Mouse (Mus musculus) natural killer cell, adult 2 months (primary cell): ENCODE results near the gene Stim1.

Experiments
- DNase-seq, 2 experiments: peaks; one replicate each; pipeline ENCODE4 v3.0.0; 2022; ENCODE audit warnings: low spot score in 2 of 2

Stim1 gene

DNA sequence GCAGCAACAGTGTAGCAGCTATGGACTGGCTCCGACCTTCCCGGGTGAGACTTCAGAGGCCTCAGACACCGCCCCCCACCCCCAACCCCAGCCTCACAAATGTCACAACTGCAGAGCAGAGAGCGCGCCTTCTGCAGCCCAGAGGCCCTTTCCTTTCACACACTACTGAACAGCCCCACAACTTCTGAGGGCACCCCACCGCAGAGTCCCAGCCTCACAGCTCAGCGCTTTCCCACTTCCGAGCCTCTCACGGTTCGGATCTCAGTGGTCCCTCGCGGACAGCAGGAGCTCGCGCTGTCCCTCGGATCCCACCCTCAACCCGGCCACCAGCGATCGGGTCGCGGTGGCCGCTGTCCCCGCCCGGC, 18.1 kb upstream of the Stim1 start:
- DNase-seq = peak in 1 of 2 experiments; percentile 68

DNA sequence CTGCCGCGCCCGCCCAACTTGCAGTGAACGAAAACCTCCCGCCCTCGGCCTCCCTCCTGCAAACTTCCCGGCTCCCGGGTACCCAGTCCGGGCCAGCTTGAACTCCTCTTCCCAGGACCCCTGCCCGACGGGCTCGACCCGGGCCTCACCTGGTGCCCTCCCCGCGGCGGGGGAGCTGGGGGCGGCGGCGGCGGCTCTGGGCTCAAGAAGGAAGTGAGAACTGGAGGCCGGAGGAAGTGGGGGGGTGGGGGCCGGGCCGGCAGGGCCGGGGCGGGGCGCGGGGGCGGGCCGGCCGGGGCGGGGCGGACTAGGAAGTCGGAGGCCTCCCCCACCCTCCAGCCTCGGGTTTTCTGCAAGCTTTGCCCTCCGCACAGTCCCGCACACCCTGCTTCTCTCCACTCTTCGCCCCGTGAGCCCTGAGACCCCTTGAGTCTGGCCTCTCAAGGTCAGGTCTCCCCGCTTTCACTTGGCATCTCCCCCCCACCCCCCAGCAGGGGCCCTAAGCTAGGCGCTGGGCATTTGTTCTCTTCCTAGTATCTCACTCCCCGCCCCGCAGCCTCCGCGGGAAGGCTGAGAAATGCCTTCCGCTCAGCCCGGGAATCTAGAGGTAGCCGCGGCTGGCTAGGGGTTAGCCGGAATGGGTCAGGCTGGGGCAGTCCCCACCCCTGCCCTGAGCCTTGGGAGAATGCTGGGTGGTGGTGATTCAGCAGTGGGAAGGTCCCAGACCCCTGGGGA, 17.5 kb upstream of the Stim1 start:
- peak; percentile 68 to 74 for DNase-seq

- peak; percentile 93 to 94 for DNase-seq
These were observed 16.9 kb upstream of the Stim1 start for GRCm38 (mm10) chr7:102250631-102251214.

- no peak for DNase-seq
These were observed 14.0 kb upstream of the Stim1 start for GRCm38 (mm10) chr7:102253631-102254030.

- no peak for DNase-seq
These were observed 11.7 kb upstream of the Stim1 start, which contains the start of gene Rhog for GRCm38 (mm10) chr7:102255954-102256353. Gene Rhog (minus strand): TSS chr7:102256054.

GRCm38 (mm10) chr7:102256636-102257035, 11.0 kb upstream of the Stim1 start:
- DNase-seq = no peak

DNA sequence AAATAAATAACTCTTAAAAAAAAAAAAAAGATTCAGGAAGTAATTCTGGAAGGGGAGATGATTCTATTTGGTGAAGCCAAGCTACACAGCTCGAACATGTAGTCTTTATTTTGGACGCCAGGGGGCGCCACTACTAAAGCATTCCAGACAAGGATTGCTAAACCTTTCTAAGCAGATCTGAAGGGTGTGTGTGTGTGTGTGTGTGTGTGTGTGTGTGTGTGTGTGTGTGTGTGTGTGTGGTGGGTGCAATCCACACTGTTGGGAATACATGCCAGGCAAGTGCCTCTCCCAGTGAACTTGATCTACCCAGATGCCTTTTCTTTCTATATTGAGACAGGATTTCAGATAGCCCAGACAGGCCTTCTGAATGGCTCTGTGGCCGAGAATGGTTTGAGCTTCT, 9.4 kb upstream of the Stim1 start:
- peak; percentile 71 to 81 for DNase-seq

DNA sequence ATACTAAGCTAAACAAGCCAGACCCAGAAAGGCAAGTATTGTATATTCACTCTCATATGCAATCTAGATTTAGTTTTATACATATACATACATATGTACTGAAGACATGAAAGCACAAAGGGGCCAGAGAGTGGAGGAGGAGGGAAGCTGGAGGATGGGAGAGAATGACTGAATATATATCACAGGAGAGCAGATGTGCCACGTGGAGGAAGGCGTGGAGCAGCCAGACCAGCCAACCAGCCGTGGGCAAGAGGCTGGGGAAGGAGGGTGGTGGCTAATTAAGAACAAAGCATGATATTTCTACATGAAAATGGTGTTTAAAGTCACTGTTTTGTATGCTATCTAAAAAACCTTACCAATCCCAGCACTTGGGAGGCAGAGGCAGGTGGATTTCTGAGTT, 8.9 kb upstream of the Stim1 start:
- DNase-seq = no peak

GRCm38 (mm10) chr7:102259716-102260479, 7.7 kb upstream of the Stim1 start:
- no peak for DNase-seq

GRCm38 (mm10) chr7:102260518-102260917, 7.1 kb upstream of the Stim1 start:
- DNase-seq = no peak

DNA sequence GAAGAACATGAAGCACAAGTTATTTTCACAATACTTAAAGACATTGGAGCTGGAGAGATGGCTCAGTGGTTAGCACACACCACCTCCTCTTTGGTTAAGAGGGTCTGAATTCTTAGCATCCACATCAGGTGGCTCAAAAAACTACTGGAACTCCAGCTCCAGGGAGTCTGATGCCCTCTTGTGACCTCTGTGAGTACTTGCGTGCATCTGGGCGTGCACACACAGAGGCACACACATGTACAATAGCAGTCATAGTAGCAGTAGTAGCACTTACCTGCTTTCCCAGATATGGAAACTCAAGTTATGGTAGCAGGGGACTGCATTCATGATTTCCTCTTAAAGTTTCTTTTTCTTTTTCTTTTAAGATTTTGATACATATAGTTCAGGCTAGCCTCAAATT, 4.6 kb upstream of the Stim1 start:
- no peak for DNase-seq

- DNase-seq = peak in 1 of 2 experiments; percentile 22
These were observed 1.6 kb upstream of the Stim1 start for GRCm38 (mm10) chr7:102266021-102266400.

DNA sequence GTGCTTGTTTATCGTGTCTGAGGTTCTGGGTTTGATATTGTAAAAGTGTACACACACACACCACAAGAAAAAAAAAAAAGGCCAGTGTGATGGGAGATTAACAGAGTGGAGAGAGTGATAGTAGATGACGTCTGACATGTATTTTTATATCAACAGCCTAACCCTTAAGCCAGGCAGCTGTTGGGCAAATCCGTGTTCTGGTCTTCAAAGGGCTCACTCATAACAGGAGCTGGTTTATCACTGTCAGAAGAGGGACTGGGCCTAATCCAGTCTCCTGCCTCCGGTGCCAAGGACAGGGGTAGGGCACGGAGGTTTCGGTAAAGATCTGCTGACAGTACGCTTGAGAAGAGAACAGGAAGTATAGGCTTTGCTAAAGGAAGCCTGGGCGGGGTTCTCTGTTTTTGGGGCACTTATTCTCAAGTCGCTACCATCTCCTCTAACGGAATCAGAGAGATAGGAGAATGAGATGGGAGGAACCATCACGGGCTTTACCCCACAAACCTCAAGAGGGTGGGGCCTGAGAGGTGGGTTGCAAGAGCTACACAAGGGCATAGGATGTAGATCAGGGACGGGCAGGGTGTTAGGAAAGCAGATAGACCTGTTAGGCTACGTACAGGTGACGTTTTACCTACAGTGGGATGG, 1.1 kb upstream of the Stim1 start:
- DNase-seq = peak; percentile 82 to 90

DNA sequence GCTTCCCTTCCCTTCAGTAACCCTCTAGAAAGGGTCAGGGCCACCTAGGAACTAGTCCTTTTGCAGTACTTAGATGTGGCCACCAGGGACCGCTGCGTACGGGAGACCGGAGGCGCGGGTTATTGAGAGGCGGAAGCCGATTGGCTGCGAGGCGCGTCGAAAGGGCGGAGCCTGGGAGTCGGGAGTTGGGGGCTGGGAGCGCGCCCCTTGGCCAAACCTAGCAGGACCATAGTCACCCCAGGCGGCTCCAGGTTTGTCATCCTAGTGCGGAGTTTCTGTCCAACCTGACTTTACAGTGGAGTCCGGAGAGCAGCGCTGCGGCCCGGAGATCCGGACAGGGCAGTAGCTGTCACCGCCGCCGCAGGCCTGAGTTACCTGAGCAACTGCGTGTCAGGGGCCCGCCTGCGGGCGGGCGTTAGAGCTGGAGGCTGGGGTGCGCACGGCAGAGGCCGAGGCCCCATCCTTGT, 460 bp upstream of the Stim1 start:
- DNase-seq = peak; percentile 93 to 95

GRCm38 (mm10) chr7:102268395-102268748, 766 bp downstream of the Stim1 start:
- DNase-seq = no peak

GRCm38 (mm10) chr7:102272422-102272948, 4.9 kb downstream of the Stim1 start:
- DNase-seq = no peak

GRCm38 (mm10) chr7:102281403-102281802, 13.8 kb downstream of the Stim1 start:
- DNase-seq = no peak

GRCm38 (mm10) chr7:102282261-102282660, 14.7 kb downstream of the Stim1 start:
- no peak for DNase-seq

GRCm38 (mm10) chr7:102289466-102289865, 21.9 kb downstream of the Stim1 start:
- DNase-seq = no peak

DNA sequence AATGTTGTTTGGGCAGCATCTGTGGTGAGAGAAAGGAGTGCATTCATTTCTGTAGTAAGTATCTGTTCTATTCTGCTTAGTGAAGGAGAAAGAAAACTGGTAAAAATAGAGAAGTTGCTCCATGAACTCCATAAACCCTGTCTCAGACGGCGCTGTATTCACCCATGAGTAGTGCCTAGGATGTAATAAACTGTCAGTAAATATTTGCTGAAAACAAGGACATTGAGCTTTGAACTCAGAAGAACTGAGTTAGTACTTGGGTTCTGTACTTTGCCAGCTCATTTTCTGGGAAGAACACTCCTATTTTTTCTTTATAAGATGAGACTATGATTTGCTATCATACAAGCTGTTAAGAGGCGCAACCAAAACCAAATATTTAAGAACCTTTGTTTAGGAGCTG, 24.6 kb downstream of the Stim1 start:
- DNase-seq = no peak

DNA sequence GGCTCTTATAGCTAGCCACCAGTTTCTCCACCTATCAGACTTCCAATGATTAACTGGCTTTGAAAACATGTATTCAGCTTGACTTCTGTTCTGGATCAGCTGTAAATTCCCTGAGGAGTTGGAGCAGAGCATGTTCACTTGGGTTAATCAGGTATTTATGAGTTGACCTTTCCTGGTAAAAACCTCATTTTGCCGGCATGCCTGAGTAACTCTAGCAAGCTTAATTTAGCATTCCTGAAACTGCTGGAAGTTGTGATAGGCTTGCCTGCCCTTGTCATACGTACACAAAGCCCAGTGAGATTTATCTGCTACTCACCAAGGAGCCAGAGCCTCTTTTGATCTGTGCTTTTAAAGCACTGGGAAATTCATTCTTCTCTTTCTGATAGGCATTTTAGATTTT, 25.6 kb downstream of the Stim1 start:
- no peak for DNase-seq

DNA sequence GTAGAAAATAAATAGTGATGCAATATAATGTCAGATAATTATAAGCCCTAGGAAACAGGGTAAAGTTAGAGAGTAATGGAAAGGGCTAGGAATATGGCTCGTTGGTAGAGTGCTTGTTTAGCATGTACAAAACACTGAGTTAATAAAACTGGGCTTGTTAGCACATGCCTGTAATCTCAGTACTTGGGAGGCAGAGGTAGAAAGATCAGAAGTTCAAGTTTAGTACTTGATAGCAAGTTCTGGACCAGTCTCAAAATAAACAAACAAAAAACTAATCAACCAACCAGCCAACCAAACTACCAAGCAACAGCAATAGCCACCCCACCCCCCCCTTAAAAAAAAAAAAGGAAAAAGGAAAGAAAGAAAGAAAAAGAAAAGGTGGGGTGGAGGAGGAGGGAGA, 33.2 kb downstream of the Stim1 start:
- no peak for DNase-seq
